Mouse (Mus musculus) midbrain, postnatal 0 days (tissue): Measurements from ENCODE around the gene Sh3bp5l. TPM values are rescaled to one million over a fixed set of nuclear protein-coding genes. Genes with fewer than 3 reads are reported as not detected.

Experiments used
- ATAC-seq: fragments of 200-750 bp; cut with Nextera tagmentation; 2 replicates; pipeline ENCODE4 v1.8.0; 2017; ENCODE audit warnings: moderate number of reproducible peaks, mild to moderate bottlenecking, moderate TSS enrichment, moderate library complexity; ENCODE audit not compliant: low FRiP score
- DNase-seq: peaks from one replicate; pipeline ENCODE4 v3.0.0-alpha.2; 2015; ENCODE audit warnings: low spot score
- H3K27ac ChIP-seq: fragments of 300-500 bp; sonication (generic); 2 replicates; pipeline ENCODE4 v1.5.1; 2014; ENCODE audit warnings: low read depth, mild to moderate bottlenecking, low read length, mixed read lengths
- H3K27me3 ChIP-seq: fragments of 300-500 bp; sonication (generic); 2 replicates; pipeline ENCODE4 v1.6.1; 2014; ENCODE audit warnings: low read length, control low read depth, mixed read lengths; ENCODE audit not compliant: insufficient read depth
- H3K36me3 ChIP-seq: fragments of 300-500 bp; sonication (generic); 2 replicates; pipeline ENCODE4 v1.6.1; 2014; ENCODE audit warnings: low read length, control low read depth, mixed read lengths; ENCODE audit not compliant: insufficient read depth
- H3K4me1 ChIP-seq: fragments of 300-500 bp; sonication (generic); 2 replicates; pipeline ENCODE4 v1.6.1; 2014; ENCODE audit warnings: mild to moderate bottlenecking, control low read depth, antibody characterized with exemption, low read length, mixed read lengths; ENCODE audit not compliant: insufficient read depth
- H3K4me2 ChIP-seq: fragments of 300-500 bp; sonication (generic); 2 replicates; pipeline ENCODE4 v1.6.1; 2014; ENCODE audit warnings: low read depth, mild to moderate bottlenecking, low read length, mixed read lengths; ENCODE audit not compliant: poor library complexity, severe bottlenecking
- H3K4me3 ChIP-seq: fragments of 300-500 bp; sonication (generic); 2 replicates; pipeline ENCODE4 v1.5.1; 2014; ENCODE audit warnings: low read depth, mild to moderate bottlenecking, low read length, moderate library complexity
- H3K9ac ChIP-seq: fragments of 300-500 bp; sonication (generic); replicated peaks from 2 replicates; pipeline ENCODE4 v1.6.1; 2014; ENCODE audit warnings: mild to moderate bottlenecking, low read length, moderate library complexity, mixed read lengths; ENCODE audit not compliant: poor library complexity, severe bottlenecking
- H3K9me3 ChIP-seq: fragments of 300-500 bp; sonication (generic); 2 replicates; pipeline ENCODE4 v1.6.1; 2016; ENCODE audit warnings: low read length, control low read depth
- CTCF ChIP-seq: IDR thresholded peaks from 2 replicates; pipeline ENCODE4 v1.5.1; 2016; ENCODE audit warnings: antibody characterized with exemption, mild to moderate bottlenecking
- WGBS: fragments of 180-500 bp; shearing (Covaris S2); extraction: QIAGEN DNeasy Blood & Tissue Kit; methylation state at CpG from one replicate; pipeline ENCODE4 v1.1.7; 2014; 5-methylcytosine and 5-hydroxymethylcytosine counted together
- polyA plus RNA-seq: library from polyadenylated mRNA; unstranded; fragments of >200 nt; fragmentation: Nextera tagmentation; extraction: Ambion mirVana; gene quantifications from 2 replicates; pipeline ENCODE4 v1.2.1, GENCODE M21; 2015
- total RNA-seq: library from RNA; depleted of rRNA; stranded (reverse); fragments of >200 nt; gene quantifications from 2 replicates; pipeline ENCODE4 v1.2.3, GENCODE M21; 2014

Gene Sh3bp5l
- total and polyA plus RNA-seq, 2 experiments from 2014 or later: 42.4 to 44.0 TPM

GRCm38 (mm10) chr11:58315536-58316168, 14.9 kb upstream of the Sh3bp5l start:
- Histone ChIP-seq H3K9me3 (no peaks in the 10 kb centered on the region), H3K27me3 (no peaks in the 10 kb centered on the region), H3K36me3 (peaks cover 15% of the 10 kb centered on the region), H3K27ac (no peak overlapping the region), H3K4me2 (no peak overlapping the region), H3K4me1 (no peaks in the 10 kb centered on the region), H3K4me3 (no peak overlapping the region), H3K9ac (no peak overlapping the region)
- WGBS: 90% methylated on average over 5 of the region's 5 CpGs
- DNase-seq (no peak), ATAC-seq (no peak)
- no peak for TF ChIP-seq CTCF

DNA sequence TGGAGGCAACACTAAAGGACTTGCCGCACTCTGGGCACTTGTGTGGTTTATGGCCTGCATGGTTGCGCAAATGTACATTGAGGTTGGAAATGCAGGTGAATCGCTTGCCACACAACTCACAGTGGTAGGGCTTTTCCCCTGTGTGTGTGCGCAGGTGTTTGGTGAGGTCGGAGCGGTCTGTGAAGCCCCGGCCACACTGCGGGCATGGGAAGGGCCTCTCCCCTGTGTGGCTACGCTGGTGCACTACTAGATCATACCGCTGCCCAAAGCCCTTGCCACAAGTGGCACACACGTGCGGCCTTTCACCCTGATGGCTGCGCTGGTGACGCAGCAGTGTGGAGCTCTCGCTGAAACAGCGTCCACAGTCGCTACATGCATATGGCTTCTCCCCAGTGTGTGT, 14.2 kb upstream of the Sh3bp5l start:
- no peak for TF ChIP-seq CTCF
- no peaks in the 10 kb centered on the region for H3K27me3 ChIP-seq
- H3K27ac ChIP-seq: no peak overlapping the region
- H3K4me3 ChIP-seq: no peak overlapping the region
- H3K36me3 ChIP-seq: peaks cover 15% of the 10 kb centered on the region
- WGBS: 87% methylated on average over 17 of the region's 17 CpGs
- no peak overlapping the region for H3K4me2 ChIP-seq
- no peaks in the 10 kb centered on the region for H3K4me1 ChIP-seq
- no peaks in the 10 kb centered on the region for H3K9me3 ChIP-seq
- DNase-seq: no peak
- ATAC-seq: no peak
- no peak overlapping the region for H3K9ac ChIP-seq

GRCm38 (mm10) chr11:58316768-58317390, 13.6 kb upstream of the Sh3bp5l start:
- H3K9me3 ChIP-seq: no peaks in the 10 kb centered on the region
- no peak overlapping the region for H3K4me2 ChIP-seq
- no peak overlapping the region for H3K4me3 ChIP-seq
- H3K27me3 ChIP-seq: no peaks in the 10 kb centered on the region
- H3K9ac ChIP-seq: no peak overlapping the region
- peaks cover 4% of the 10 kb centered on the region; the same call in 1 of the 2 replicates for H3K4me1 ChIP-seq
- peak; percentile 48; the same call in 1 of the 2 replicates for ATAC-seq
- no peak for DNase-seq
- H3K27ac ChIP-seq: no peak overlapping the region
- WGBS: 71% methylated on average over 28 of the region's 28 CpGs
- TF ChIP-seq CTCF: no peak
- peaks cover 15% of the 10 kb centered on the region for H3K36me3 ChIP-seq

GRCm38 (mm10) chr11:58322824-58323569, 7.5 kb upstream of the Sh3bp5l start:
- WGBS: under 1% methylated on average over 61 of the region's 63 CpGs
- Histone ChIP-seq H3K4me1 (peaks cover 7% of the 10 kb centered on the region; the same call in 1 of the 2 replicates), H3K27ac (peak overlapping the region; percentile 95), H3K9ac (peak overlapping the region; percentile 76), H3K4me2 (peak overlapping the region; percentile 82), H3K27me3 (no peaks in the 10 kb centered on the region), H3K4me3 (peak overlapping the region; percentile 62), H3K36me3 (peaks cover 10% of the 10 kb centered on the region), H3K9me3 (no peaks in the 10 kb centered on the region)
- DNase-seq: peak; percentile 98
- no peak; the same call in 1 of the 2 replicates for TF ChIP-seq CTCF
- peak; percentile 99 for ATAC-seq

DNA sequence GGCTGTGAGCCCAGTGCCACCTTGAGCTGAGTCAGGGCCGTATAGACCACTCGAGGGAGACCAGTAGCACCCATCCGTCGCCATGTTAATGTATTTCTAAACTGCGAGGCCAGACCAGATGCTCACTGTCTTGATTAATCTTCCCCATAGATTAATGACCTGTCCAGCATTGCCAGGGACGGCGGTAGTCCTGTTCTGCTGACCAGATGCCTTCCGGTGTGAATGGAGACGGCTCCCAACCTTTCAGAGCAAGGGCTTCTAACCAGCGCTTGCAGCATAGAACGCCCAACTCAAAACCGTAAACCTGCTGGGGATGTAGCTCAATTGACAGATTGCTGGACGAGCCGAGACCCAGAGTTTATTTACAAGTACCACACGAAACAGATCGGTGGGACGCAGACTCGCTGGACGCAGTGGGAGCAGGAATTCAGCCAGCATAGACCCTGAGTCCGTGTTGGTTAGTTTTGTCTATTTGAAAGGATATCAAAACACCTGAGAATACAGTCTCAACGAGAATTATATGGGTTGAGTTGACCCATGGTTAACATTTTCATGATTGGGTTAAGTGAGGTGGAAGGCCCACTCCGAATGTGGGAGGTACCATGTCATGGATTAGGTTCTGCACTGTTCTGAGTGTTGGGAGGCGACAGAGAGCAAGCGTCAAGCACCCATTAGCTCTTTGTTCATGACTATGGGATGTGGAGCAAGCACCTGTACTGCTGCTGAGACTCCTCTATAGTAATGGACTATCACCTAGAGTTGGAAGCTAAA, 6.8 kb upstream of the Sh3bp5l start:
- no peaks in the 10 kb centered on the region for H3K27me3 ChIP-seq
- no peaks in the 10 kb centered on the region for H3K9me3 ChIP-seq
- DNase-seq: peak; percentile 39
- peak overlapping the region; percentile 62 for H3K4me3 ChIP-seq
- H3K36me3 ChIP-seq: peaks cover 6% of the 10 kb centered on the region
- peak overlapping the region; percentile 76 for H3K9ac ChIP-seq
- WGBS: 13% methylated on average over 24 of the region's 24 CpGs
- peak overlapping the region; percentile 95 for H3K27ac ChIP-seq
- peak overlapping the region; percentile 82 for H3K4me2 ChIP-seq
- TF ChIP-seq CTCF: no peak
- ATAC-seq: peak; percentile 9
- H3K4me1 ChIP-seq: peaks cover 7% of the 10 kb centered on the region; the same call in 1 of the 2 replicates
